Mouse (Mus musculus) left cerebral cortex, adult 11 months (tissue): ENCODE measurements around the gene Cygb.
"Not testable (repeated sequence)": the region's sequence is repeated elsewhere in the genome, so short reads cannot be mapped to it uniquely, and the experiment has no call there.

Experiments
- DNase-seq: peaks from one replicate; pipeline ENCODE4 v3.0.0; 2022; ENCODE audit warnings: low spot score

Cygb gene

DNA sequence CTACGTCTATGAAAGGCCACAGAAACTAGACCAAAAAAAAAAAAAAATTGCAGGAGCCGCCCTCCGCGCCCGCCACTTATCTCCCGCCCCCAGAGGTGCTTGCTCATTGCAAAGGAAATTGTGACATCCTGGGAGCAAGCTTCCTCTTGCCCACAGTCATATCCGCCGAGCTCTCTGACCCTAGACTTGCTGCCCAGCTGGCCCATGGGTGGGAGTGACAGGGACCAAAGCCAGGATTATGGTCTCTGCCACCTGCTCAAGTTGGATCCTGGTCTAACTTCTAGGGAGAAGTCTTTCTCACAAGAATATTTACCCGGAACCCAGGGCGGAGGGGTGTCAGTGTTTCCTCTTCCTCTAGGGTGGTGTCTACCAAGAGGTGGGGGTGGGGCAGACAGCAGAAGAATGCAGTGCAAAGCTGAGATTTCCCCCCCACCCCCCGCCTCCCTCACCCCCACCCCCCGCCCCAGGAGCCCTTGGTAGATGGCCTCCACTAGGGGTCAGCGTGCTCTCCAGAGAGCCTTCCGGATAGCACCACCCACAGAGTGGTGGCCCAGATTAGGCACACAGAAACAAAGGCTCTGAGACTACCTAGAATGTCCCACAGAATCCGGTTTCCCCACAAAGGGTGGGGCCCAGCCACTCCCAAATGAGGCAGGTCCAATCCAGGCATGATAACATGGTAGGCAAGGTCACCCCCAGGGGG is 38.2 kb downstream of the Cygb start:
- no peak for DNase-seq

DNA sequence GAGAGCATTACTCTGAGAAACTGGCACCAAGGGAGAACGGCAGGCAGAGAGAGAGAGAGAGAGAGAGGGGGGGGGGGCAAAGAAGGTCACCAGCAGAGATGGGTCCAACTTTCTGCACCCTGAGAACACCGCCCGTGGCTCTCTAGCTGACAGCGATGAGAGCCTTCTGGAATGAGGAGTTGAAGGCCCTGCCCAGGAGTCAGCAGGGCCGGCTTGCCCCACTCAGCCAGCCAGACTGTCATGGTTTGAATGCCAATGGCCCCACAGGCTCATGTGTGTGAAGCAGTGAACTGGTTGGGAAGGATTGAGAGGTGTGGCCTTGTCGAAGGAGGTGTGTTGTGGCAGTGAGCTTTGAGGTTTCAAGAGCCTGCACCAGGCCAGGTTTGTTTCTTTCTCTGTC is 40.9 kb downstream of the Cygb start:
- no peak for DNase-seq

DNA sequence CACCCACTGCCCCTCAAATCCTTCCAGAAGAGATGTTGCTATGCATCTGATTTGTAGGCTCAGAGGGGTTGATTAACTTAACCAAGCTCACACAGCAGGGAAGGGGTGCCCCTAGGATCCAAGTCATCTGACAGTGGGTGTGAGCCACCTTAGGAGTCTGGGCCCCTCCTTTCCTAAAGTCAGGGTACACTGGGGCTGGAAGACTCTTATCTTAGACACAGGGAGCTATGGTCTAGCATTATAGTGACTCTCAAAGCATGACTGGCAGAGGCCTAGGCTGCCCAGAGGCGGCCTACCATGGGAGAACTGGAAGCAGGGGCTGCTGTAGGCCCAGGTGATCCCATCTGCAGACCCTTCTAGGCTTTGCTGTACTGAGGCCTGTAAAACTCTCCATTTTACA is 41.6 kb downstream of the Cygb start:
- DNase-seq: no peak

DNA sequence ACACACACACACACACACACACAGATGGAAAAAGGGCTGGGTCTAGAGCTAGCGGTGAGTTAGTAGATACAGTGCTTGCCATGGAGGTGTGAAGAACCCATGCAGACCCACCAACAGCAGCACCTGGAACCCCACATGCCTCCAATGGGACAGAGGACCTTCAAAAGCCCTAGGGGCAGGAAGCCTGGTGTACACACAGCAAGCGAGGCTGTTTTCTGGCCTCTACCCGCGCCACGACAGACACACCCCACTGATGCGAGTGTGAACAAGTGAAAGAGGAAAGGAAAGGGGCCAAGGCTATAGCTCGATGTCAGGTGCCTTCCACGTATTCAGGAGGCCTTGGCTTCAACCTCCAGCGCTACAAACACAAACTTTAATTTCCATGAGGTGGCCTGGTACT is 42.2 kb downstream of the Cygb start:
- no peak for DNase-seq

DNA sequence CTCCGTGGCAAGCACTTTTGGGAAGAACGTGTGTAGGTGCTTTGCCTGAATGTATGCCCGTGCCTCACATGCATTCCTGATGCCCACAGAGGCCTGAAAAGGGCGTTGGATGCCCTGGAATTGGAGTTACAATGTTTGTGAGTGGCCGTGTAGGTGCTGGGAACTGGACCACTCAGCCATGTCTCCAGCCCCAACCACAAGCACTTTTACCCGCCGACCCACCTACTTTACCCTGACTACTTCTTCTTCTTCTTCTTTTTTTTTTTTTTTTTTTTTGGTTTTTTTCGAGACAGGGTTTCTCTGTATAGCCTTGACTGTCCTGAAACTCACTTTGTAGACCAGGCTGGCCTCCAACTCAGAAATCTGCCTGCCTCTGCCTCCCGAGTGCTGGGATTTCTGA is 42.9 kb downstream of the Cygb start:
- DNase-seq: not testable (repeated sequence)

DNA sequence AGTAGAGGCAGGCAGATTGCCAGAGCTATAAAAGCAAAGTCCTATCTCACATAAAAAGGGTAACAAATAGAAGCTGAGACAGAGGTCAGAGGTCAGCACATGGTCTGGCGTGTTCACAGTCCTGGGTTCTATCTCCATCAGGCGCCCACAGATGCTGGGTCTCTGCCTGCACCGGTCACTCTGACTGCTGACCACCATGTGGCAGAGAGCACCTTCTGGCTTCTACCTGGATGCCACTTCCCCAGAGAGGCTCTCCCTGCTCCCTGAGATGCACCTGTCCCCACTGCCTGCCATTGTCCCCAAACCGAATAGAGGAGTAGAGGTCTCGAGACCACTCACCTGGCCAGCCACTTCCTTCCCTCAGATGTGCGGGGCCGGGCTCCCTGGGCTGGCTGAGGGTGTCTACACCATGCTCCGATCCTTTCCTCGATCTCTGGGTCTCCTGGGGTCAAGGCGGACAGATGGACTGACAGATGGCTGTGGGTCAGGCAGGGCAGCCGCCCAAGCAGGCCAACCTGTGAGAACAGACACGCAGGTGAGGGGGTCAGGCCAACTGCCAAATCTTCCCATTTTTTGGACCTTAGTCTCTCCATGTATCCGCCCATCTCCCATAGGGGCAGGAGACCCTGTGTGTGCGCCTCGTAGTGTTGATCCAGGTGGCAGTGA is 44.0 kb downstream of the Cygb start:
- DNase-seq: no peak

DNA sequence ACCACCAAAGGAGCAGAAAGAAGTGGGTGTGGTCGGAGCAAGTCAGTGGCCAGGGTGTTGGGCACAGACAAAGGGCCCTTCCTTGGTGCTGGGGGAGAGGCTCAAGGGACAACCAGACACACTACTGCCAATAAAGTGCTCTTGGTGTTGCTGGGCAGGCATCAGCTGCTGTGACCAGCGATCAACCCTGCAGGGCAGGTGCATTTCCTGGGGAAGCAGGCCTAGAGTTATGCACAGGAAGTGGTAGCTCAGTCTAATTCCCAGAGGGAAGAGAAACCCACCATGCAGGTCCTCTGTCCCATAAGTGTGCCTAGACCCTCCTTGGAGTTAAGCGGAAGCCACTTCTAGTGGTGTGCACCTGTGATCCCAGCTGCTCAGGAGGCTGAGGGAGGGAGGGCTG is 46.4 kb downstream of the Cygb start:
- DNase-seq: no peak

DNA sequence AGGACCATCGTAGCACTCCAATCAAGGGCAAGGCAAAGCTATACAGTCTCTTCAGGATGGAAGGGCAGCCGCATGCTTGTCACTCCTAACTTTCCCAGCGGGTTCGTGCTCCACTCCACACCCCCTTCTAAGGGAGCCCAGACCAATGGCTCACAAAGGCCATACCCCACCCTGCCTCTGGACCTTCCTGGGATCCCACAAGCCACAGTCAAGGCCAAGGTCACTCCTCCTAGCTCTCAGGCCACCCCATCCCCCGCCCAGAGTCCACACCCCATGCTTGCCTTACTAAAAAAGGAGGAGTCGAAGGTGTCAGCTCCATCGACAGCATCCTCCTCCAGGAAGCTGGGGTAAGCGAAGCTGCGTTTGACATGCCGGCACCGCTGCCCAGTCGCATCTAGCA is 50.0 kb downstream of the Cygb start:
- no peak for DNase-seq

DNA sequence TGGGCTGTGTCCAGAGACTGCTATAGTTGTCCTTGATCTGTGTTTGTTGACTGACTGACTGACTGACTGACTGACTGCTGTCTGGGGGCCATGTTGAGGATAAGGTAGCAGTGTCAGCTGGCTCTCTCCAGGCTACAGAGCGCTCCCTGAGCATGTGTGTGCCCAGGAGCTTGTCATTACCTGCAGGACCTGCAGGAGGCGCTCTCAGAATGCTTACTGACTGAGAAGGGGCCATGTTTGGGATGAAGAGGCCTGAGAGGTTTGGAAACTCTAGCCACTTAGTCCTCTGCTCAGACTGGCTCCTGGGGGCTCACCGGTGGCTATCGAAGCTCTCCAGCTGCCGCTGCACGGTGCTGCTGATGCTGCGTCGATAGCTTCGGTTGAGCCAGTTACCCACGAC is 50.8 kb downstream of the Cygb start:
- DNase-seq: no peak

DNA sequence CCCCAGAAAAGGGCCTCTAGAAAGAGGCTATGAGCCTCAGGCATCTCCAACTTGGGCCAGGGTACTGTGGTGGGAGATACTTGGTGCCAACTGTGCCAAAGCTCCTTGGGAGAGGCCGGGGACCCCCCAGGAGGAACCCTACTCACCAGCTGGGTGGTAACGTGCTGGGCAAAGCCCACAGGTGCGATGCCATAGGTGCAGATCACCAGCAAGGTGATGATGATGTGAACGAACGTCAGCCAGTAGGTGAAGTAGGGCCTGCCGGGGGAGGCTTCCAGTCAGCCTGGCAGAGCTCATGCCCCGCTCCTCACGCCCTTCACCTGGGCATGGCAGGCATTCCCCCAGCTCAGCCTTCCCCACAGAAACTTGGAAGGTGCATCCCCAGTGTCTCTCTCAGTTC is 52.1 kb downstream of the Cygb start:
- DNase-seq: no peak

DNA sequence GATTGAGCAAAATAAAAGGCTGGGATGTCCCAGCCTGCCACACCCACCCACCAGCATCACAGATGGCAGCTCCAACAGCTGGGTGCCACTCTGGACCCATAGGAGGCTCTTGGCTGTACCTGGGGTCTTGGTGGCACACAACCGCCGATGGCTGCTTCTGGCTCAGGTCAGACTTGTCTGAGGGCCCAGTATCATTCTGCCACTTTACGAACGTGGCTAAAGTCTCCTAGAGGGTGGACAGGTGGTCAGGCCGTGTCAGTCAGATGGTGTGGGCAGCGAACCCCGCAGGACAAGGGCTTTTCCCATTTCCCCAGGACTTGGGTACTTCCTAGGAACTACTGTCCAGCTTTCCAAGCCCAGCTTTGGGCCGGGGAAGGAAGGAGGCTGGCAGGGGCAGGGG is 52.9 kb downstream of the Cygb start:
- DNase-seq: no peak

DNA sequence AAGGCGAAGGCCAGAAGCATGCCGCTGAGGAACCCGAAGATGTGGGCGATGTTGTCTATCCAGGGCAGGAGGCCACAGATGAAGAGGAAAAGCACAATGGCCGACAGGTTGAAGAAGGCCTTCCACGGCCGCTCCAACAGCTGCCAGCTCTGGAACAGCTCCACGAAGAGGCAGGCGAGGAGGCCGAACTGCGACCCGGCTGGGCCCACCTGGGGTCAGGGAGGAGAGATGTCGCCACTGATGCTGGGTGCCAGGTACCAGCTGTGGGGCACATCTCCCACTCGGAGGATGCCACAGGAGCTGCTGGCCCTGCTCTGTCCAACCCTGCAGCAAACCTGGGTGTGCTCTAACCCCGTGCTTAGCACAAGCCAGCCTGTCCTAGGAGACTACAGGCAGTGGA is 54.9 kb downstream of the Cygb start:
- DNase-seq: no peak

DNA sequence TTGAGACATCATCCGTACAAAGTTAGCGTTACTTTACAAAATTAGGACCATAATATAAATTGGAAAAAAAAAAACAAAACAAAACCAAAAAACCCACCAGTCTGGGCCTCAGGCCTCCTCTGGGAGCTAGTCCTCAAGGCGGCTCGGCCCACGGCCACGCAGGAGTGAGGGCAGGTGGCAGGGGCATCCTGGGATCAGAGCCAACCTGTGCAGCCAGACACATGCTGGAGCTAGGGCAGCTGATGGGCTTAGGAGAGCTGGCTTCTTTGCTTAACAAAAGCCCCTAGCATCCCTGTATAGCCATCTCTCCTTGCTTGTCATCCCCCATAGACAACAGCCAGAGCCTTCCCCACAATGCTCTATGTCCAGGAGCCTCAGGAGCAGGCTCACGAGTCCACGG is 55.9 kb downstream of the Cygb start:
- DNase-seq: no peak

DNA sequence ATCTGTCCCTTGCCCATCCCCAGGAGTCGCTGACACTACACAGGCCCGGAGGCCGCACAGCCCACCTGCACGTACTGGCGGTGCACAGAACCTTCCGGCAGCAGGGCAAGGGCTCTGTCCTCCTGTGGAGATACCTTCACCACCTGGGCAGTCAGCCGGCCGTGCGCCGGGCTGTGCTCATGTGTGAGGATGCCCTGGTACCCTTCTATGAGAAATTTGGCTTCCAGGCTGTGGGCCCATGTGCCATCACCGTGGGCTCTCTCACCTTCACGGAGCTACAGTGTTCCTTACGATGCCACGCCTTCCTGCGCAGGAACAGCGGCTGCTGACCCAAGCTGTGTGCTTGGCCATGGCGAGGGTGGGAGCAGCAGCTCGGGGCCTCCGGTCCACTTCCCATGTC is 57.3 kb downstream of the Cygb start:
- DNase-seq: no peak
